Mouse (Mus musculus) forebrain, embryonic 13.5 days (tissue): ENCODE measurements around the gene Pdlim5. TPM values are rescaled to one million over a fixed set of nuclear protein-coding genes. Genes with fewer than 3 reads are reported as not detected.

Source experiments
- ATAC-seq: fragments of 200-750 bp; cut with Nextera tagmentation; 2 replicates; pipeline ENCODE4 v1.8.0; 2017
- H3K27ac ChIP-seq: fragments of 300-500 bp; sonication (generic); 2 replicates; pipeline ENCODE4 v1.5.1; 2015; ENCODE audit warnings: inconsistent platforms, mild to moderate bottlenecking, moderate library complexity
- H3K27me3 ChIP-seq: fragments of 300-500 bp; sonication (generic); 2 replicates; pipeline ENCODE4 v1.6.1; 2015; ENCODE audit warnings: mild to moderate bottlenecking, inconsistent platforms
- H3K36me3 ChIP-seq: fragments of 300-500 bp; sonication (generic); 2 replicates; pipeline ENCODE4 v1.6.1; 2015; ENCODE audit warnings: mild to moderate bottlenecking, inconsistent platforms; ENCODE audit not compliant: poor library complexity, severe bottlenecking
- H3K4me1 ChIP-seq: fragments of 300-500 bp; sonication (generic); 2 replicates; pipeline ENCODE4 v1.6.1; 2015; ENCODE audit warnings: inconsistent platforms
- H3K4me2 ChIP-seq: fragments of 300-500 bp; sonication (generic); 2 replicates; pipeline ENCODE4 v1.6.1; 2015; ENCODE audit warnings: inconsistent platforms, mild to moderate bottlenecking, moderate library complexity
- H3K4me3 ChIP-seq: fragments of 300-500 bp; sonication (generic); 2 replicates; pipeline ENCODE4 v1.5.1; 2015; ENCODE audit warnings: mild to moderate bottlenecking, inconsistent platforms
- H3K9ac ChIP-seq: fragments of 300-500 bp; sonication (generic); 2 replicates; pipeline ENCODE4 v1.6.1; 2015; ENCODE audit warnings: mild to moderate bottlenecking, inconsistent platforms
- H3K9me3 ChIP-seq: fragments of 300-500 bp; sonication (generic); replicated peaks from 2 replicates; pipeline ENCODE4 v1.6.1; 2016; ENCODE audit warnings: inconsistent platforms
- WGBS: fragments of 180-500 bp; shearing (Covaris S2); methylation state at CpG from one replicate; pipeline ENCODE4 v1.1.7; 2015; 5-methylcytosine and 5-hydroxymethylcytosine counted together
- polyA plus RNA-seq: library from polyadenylated mRNA; unstranded; fragments of >200 nt; fragmentation: Nextera tagmentation; extraction: Ambion mirVana; gene quantifications from 2 replicates; pipeline ENCODE4 v1.2.1, GENCODE M21; 2015

Pdlim5 gene
- polyA plus RNA-seq, 1 experiment from 2014 or later, result 8.7 TPM

DNA sequence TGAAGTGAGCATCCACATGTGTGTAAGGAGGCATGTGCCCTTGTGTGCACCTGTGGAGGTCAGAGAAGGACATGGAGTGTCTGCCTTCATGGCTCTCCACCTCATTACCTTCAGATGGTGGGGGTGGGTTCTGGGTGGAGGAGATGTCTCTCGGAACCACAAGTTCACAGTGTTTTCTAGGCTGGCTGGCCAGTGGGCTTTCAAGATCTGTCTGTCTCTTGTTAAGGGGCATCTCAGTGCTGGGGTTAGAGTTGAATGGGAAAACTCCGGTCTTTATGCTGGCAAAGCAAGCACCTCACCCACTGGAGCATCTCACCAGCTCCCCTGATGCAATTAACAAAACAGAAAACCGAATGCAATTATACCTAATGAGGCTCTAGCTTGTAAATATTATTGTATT is 36.0 kb upstream of the Pdlim5 start:
- H3K36me3 ChIP-seq, result no peaks in the 10 kb centered on the region
- ATAC-seq, result no peak
- WGBS, result 44% methylated on average over 3 of the region's 3 CpGs
- no peaks in the 10 kb centered on the region for H3K9me3 ChIP-seq
- H3K27me3 ChIP-seq, result no peaks in the 10 kb centered on the region
- H3K4me1 ChIP-seq, result no peaks in the 10 kb centered on the region
- H3K27ac ChIP-seq, result no peak overlapping the region
- H3K4me3 ChIP-seq, result no peak overlapping the region
- no peak overlapping the region for H3K9ac ChIP-seq
- no peak overlapping the region for H3K4me2 ChIP-seq

DNA sequence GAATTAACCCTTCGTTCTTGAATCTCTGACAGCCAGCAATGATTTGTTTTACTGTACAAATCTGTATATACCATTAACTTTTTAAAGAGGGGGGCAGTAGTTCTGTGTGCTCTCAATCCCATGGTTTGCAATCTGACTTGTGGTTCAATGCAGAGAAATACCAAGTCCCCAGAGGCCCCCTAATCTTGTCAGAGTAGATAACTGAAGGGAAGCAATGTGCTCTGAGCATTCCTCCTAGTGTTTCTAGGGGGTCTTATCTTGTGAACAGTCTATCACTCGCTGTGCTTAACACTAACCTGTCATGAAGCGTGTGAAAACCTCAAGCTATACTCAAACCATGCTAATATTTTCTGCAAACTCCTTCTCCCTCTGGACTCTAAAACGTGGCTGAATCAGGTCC is 34.6 kb upstream of the Pdlim5 start:
- no peak overlapping the region for H3K9ac ChIP-seq
- no peaks in the 10 kb centered on the region for H3K36me3 ChIP-seq
- H3K4me3 ChIP-seq, result no peak overlapping the region
- H3K4me1 ChIP-seq, result no peaks in the 10 kb centered on the region
- no peaks in the 10 kb centered on the region for H3K27me3 ChIP-seq
- no peak overlapping the region for H3K4me2 ChIP-seq
- H3K9me3 ChIP-seq, result no peaks in the 10 kb centered on the region
- no peak for ATAC-seq
- no peak overlapping the region for H3K27ac ChIP-seq
- WGBS, result 89% methylated on average over 4 of the region's 4 CpGs

DNA sequence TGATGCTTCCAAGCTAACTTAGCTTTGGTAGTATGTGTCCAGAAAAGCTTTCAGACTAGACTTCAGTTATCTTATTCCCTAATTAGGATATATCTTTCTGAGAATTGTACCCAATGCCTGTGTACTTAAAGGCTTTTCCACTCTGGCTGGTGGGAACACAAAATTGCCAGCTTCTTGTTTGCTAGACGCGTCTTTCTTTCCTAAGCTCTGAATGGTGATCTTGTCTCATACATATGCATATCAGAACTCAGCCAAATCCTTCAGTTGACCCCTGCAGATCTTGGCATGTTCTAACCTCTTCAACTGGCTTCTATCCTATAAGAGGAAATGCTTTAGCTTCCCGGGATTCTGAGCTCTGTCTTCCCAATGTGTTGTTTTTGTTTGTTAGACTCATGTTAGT is 31.3 kb upstream of the Pdlim5 start:
- no peak for ATAC-seq
- no peaks in the 10 kb centered on the region for H3K27me3 ChIP-seq

DNA sequence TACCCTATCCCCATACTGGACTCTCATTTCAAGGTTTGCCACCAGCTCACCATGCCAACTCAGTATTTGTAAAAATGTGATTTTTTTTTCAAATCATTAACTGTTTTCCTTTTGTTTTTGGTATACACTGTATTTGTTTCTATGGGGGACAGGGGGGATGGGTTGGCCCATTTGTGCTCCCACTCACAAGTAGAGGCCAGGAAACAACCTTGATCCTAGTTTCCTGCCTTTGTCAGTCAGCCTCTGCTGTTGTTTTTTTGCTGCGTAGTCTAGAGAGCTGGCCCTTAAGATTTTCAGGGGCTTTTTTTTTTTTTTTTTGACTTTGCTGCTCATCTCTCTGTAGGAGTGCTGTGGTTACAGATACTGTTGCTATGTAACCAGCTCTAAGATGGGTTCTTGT is 28.6 kb upstream of the Pdlim5 start:
- H3K4me2 ChIP-seq, result no peak overlapping the region
- no peak for ATAC-seq
- H3K27ac ChIP-seq, result no peak overlapping the region
- no peaks in the 10 kb centered on the region for H3K27me3 ChIP-seq
- no peaks in the 10 kb centered on the region for H3K36me3 ChIP-seq
- H3K9me3 ChIP-seq, result no peaks in the 10 kb centered on the region
- no peaks in the 10 kb centered on the region for H3K4me1 ChIP-seq
- WGBS, result 82% methylated on average over 1 of the region's 1 CpGs
- H3K9ac ChIP-seq, result no peak overlapping the region
- no peak overlapping the region for H3K4me3 ChIP-seq

More for the DNA sequence above, 31.3 kb upstream of the Pdlim5 start:
- H3K9me3 ChIP-seq, result no peaks in the 10 kb centered on the region
- no peak overlapping the region for H3K4me2 ChIP-seq
- H3K4me3 ChIP-seq, result no peak overlapping the region
- no peaks in the 10 kb centered on the region for H3K4me1 ChIP-seq
- no peaks in the 10 kb centered on the region for H3K36me3 ChIP-seq
- H3K9ac ChIP-seq, result no peak overlapping the region
- 42% methylated on average over 3 of the region's 3 CpGs for WGBS
- no peak overlapping the region for H3K27ac ChIP-seq

GRCm38 (mm10) chr3:142423501-142423917 is 28.0 kb upstream of the Pdlim5 start:
- H3K4me3 ChIP-seq, result no peak overlapping the region
- no peak for ATAC-seq
- no peaks in the 10 kb centered on the region for H3K36me3 ChIP-seq
- H3K4me1 ChIP-seq, result no peaks in the 10 kb centered on the region
- no peak overlapping the region for H3K9ac ChIP-seq
- no peaks in the 10 kb centered on the region for H3K9me3 ChIP-seq
- H3K27ac ChIP-seq, result no peak overlapping the region
- H3K27me3 ChIP-seq, result no peaks in the 10 kb centered on the region
- 85% methylated on average over 4 of the region's 4 CpGs for WGBS
- H3K4me2 ChIP-seq, result no peak overlapping the region

DNA sequence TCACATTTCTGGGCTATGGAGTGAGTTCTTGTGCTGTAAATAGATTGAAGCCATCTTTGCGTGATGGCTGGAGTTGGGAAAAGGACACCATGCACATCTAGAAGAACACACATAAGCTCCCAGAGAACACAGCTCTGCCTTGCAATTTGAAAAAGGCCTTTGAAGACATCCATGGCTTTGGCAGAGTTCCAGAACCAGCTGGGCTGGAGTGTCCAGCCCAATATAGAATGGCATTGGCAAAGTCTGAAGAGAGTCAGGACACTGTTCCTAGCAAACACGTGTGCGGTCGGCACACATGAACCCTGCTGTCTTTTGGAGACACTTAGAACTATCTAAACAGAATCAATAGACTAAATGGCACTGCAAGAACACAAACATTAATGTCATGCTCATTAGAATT is 26.7 kb upstream of the Pdlim5 start:
- H3K4me2 ChIP-seq, result no peak overlapping the region
- H3K4me3 ChIP-seq, result no peak overlapping the region
- no peaks in the 10 kb centered on the region for H3K36me3 ChIP-seq
- no peak overlapping the region for H3K27ac ChIP-seq
- no peak for ATAC-seq
- no peaks in the 10 kb centered on the region for H3K9me3 ChIP-seq
- no peak overlapping the region for H3K9ac ChIP-seq
- 73% methylated on average over 4 of the region's 4 CpGs for WGBS
- H3K27me3 ChIP-seq, result no peaks in the 10 kb centered on the region
- H3K4me1 ChIP-seq, result no peaks in the 10 kb centered on the region

DNA sequence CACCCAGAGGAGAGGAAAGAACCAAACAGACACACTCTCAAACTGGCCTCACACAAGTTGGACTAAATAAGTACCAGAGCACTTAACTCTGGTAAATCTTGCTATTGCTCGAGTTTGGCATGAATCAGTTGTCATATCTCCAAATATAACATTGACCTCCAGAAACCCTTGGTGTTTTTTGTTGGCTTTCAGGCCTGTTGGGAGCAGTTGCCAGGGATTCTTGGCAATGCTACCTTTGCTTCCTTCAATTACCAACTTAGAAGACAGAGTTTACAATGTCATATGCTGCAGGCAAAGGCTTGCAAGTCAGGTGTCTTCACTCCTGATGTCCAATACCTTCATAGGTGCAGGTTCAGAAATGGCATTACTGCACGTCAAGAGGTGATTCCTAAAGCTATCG is 26.0 kb upstream of the Pdlim5 start:
- H3K4me1 ChIP-seq, result no peaks in the 10 kb centered on the region
- H3K4me2 ChIP-seq, result no peak overlapping the region
- WGBS, result 90% methylated on average over 3 of the region's 3 CpGs
- H3K27me3 ChIP-seq, result no peaks in the 10 kb centered on the region
- no peaks in the 10 kb centered on the region for H3K36me3 ChIP-seq
- no peaks in the 10 kb centered on the region for H3K9me3 ChIP-seq
- ATAC-seq, result no peak
- H3K9ac ChIP-seq, result no peak overlapping the region
- no peak overlapping the region for H3K27ac ChIP-seq
- no peak overlapping the region for H3K4me3 ChIP-seq

- Histone ChIP-seq H3K4me3 (no peak overlapping the region), H3K4me2 (no peak overlapping the region), H3K27ac (no peak overlapping the region), H3K36me3 (no peaks in the 10 kb centered on the region), H3K4me1 (no peaks in the 10 kb centered on the region), H3K9me3 (no peaks in the 10 kb centered on the region), H3K27me3 (no peaks in the 10 kb centered on the region), H3K9ac (no peak overlapping the region)
- WGBS, result 74% methylated on average over 3 of the region's 3 CpGs
- ATAC-seq, result no peak
These were observed 22.5 kb upstream of the Pdlim5 start for GRCm38 (mm10) chr3:142417996-142418395.

GRCm38 (mm10) chr3:142413345-142413885 is 17.9 kb upstream of the Pdlim5 start:
- no peaks in the 10 kb centered on the region for H3K4me1 ChIP-seq
- no peak overlapping the region for H3K4me2 ChIP-seq
- H3K4me3 ChIP-seq, result no peak overlapping the region
- H3K9me3 ChIP-seq, result no peaks in the 10 kb centered on the region
- ATAC-seq, result no peak
- no peaks in the 10 kb centered on the region for H3K27me3 ChIP-seq
- no peak overlapping the region for H3K9ac ChIP-seq
- no peaks in the 10 kb centered on the region for H3K36me3 ChIP-seq
- 94% methylated on average over 4 of the region's 4 CpGs for WGBS
- H3K27ac ChIP-seq, result no peak overlapping the region

- no peak overlapping the region for H3K27ac ChIP-seq
- H3K27me3 ChIP-seq, result no peaks in the 10 kb centered on the region
- no peak overlapping the region for H3K9ac ChIP-seq
- no peaks in the 10 kb centered on the region for H3K36me3 ChIP-seq
- H3K4me1 ChIP-seq, result no peaks in the 10 kb centered on the region
- no peaks in the 10 kb centered on the region for H3K9me3 ChIP-seq
- no peak overlapping the region for H3K4me2 ChIP-seq
- H3K4me3 ChIP-seq, result no peak overlapping the region
- ATAC-seq, result no peak
These were observed 15.4 kb upstream of the Pdlim5 start for GRCm38 (mm10) chr3:142410930-142411329.

DNA sequence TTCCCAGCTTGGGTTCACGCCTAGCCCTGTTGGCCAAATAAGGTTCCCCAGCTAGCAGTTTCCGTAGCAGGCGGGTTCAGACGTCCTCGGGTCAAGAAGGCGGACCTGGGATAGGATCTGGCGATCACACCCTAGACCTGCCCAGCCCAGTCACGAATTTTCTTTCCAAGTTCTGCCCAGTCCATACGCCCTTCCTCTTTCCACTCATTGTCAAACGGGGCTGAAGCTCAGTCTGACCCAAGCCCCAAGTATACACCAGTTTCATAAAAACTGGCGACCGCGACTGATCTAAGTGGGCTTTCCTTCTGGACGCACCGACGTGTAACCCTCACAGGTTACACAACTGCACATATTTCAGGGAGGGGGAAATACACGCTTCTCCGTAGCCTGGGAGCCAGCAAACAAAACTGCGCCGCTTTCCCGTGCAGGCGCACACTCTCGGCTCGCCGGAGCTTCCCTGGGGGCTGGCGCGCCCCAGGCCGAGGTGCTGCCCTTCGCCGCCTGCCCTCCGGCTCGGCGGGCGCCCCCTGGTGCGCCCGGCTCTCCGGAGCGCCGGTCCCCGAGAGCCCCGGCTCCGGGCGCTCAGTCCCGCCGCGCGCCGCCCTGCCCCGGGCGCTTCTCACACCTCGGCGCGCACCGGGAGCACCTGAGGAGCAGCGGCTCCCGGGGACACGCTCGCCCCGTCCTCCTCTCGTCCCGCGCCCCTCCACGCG is 544 bp downstream of the Pdlim5 start:
- Histone ChIP-seq H3K9me3 (no peaks in the 10 kb centered on the region), H3K4me2 (peak overlapping the region; percentile 83), H3K27me3 (0 out of 2 replicates have a peak, but pooled peaks cover 5% of the 10 kb centered on the region), H3K27ac (no peak overlapping the region), H3K4me1 (peaks cover 11% of the 10 kb centered on the region), H3K4me3 (peak overlapping the region; percentile 78), H3K36me3 (no peaks in the 10 kb centered on the region), H3K9ac (peak overlapping the region; percentile 75)
- peak; percentile 89 for ATAC-seq
- under 1% methylated on average over 61 of the region's 64 CpGs for WGBS

- Histone ChIP-seq H3K27ac (no peak overlapping the region), H3K4me3 (peak overlapping the region; percentile 78; the same call in 1 of the 2 replicates), H3K4me2 (peak overlapping the region; percentile 83), H3K9ac (no peak overlapping the region), H3K9me3 (no peaks in the 10 kb centered on the region), H3K4me1 (peaks cover 11% of the 10 kb centered on the region), H3K27me3 (0 out of 2 replicates have a peak, but pooled peaks cover 5% of the 10 kb centered on the region), H3K36me3 (no peaks in the 10 kb centered on the region)
- ATAC-seq, result no peak
- WGBS, result 61% methylated on average over 9 of the region's 9 CpGs
These were observed 1.5 kb downstream of the Pdlim5 start for GRCm38 (mm10) chr3:142394000-142394411.

- no peak for ATAC-seq
- no peaks in the 10 kb centered on the region for H3K36me3 ChIP-seq
- 61% methylated on average over 5 of the region's 5 CpGs for WGBS
These were observed 4.0 kb downstream of the Pdlim5 start for GRCm38 (mm10) chr3:142391531-142391930.

More at GRCm38 (mm10) chr3:142391531-142391930, 4.0 kb downstream of the Pdlim5 start:
- Histone ChIP-seq H3K27ac (no peak overlapping the region), H3K9ac (no peak overlapping the region), H3K4me2 (no peak overlapping the region), H3K27me3 (0 out of 2 replicates have a peak, but pooled peaks cover 5% of the 10 kb centered on the region), H3K4me1 (peaks cover 16% of the 10 kb centered on the region), H3K9me3 (no peaks in the 10 kb centered on the region), H3K4me3 (no peak overlapping the region)
